Mouse (Mus musculus) embryonic fibroblast, embryonic 13.5 days (primary cell): ENCODE measurements around the gene Nova2.

Experiments used
- CTCF ChIP-seq: IDR thresholded peaks from 2 replicates; pipeline ENCODE4 v1.5.1; 2011; ENCODE audit warnings: mild to moderate bottlenecking, control low read depth, low read length, moderate library complexity, borderline replicate concordance; ENCODE audit not compliant: insufficient read depth
- POLR2A ChIP-seq: IDR thresholded peaks from 2 replicates; pipeline ENCODE4 v1.6.1; 2011; ENCODE audit warnings: low read depth, mild to moderate bottlenecking, control low read depth, low read length, moderate library complexity

DNA sequence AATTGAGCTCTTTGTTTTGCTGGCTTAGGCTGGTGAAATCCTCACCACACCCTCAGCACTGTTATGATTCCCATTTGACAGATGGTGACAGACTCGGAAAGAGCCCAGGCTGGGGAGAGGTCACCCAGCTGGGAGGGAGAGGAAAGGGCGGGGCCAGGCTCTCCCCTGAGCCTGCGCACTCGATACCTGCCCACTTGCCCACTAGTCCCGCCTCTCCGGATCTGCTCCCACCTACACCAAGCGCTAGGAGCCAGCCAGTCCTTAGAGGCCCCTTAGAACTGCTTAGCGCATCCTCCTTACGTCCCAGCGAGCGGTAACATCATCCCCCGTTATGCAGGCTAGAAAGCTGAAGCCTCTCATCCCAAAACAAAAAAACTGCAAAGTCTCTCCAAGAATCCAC lies 4.6 kb upstream of the Nova2 start:
- no peak for TF ChIP-seq CTCF
- TF ChIP-seq POLR2A, result no peak
